Mouse (Mus musculus) c-Kit-positive CD71-positive TER-119-positive erythroid progenitor cells, embryonic 14.5 days (primary cell): Measurements from ENCODE around the gene Zfp54.
"Not testable (repeated sequence)": the region's sequence is repeated elsewhere in the genome, so short reads cannot be mapped to it uniquely, and the experiment has no call there.

Experiments used
- DNase-seq: peaks from one replicate; pipeline ENCODE4 v3.0.0-alpha.2; 2013; ENCODE audit warnings: low spot score

Zfp54 gene

DNA sequence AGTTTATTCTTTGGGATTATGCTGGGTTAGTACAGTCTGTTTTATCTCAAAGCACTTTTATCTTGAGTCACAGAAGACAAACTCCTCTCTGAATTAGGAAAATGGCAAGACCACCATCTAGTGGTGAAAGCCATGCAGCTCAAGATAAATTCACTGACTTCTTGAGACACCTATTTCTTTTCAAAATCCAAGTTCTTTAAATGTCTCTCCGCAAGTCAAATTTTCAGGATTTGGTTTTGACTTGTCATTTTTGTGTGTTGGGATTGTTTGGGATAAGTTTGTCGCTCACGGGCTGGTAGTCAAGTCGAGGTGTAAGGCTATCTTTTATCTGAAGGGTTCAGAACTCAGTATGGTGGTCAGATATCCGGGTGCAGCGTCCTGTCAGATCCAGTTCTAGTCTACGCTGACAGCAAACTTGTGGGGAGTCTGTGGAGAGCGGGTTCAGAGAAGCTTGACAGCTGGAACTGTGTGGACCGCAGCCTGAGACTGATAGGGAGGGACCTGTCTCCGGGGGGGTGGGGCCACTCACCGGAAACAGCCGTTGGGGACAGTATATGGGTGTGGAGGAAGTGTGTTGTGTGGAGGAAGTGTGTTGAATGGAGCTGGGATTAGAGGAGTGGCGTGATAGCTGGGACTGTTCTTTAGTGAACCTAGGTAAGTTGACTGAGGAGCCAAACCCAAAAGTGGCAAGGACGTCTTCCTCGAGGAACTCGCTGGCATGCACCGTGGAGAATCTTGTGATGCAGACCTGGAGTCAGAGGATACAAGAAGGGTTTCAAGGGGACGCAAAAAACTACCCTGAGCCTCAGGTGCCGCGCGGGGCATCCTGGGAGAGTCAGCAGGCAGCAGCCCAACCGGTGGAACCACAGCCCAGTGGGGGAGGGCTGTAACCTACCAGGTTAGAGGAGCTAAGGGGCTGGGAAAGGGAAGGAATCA is at the start of gene Zfp54:
TSS of gene Zfp54 (plus strand) at position 564 of the 936 bp plus-strand sequence.
- peak; percentile 81 for DNase-seq

DNA sequence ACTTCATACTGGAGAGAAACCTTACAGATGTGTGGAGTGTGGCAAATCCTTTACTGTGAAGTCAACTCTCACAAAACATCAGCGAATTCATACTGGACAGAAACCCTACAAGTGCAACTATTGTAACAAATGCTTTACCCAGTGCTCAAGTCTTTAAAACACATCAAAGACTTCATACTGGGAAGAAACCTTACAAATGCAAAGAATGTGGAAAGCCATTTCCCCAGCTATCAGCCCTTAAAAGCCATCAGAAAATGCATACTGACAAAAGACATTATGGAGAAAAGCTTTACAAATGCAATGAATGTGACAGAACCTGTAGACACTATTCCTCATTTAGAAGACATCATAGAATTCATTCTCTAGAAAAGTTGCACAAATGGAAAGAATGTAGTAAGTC is 47.7 kb upstream of the Zfp54 start:
- no peak for DNase-seq

DNA sequence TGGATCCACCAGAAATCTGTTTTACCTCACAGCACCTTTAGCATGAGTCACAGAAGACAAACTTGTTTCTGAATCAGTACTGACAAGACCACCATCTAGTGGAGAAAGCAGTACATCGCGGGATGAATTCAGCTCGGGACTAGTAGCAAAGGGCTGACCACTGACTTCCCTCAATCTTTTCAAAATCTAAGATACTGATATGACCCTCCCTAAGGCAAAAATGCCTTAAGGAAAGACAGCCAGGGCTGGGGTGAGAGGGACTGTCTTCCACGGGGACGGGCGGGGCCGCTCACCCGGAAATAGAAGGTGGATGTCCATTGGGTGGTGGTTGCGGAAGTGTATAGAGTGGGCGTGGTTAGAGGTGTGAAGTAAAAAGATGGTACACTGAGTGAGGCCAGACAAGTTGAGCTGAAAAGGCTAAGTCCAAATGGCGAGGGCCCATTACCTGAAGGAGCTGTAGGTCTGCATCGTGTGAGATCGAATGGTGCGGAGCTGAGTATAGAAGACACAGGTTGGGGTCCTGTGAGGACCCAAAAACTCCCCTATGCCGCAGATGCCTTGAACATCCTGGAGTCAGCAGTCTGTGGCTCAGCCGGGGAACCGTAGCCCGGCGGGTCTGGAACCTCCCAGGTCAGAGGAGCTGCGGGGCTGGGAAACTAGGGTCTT is 39.5 kb upstream of the Zfp54 start, which contains the start of gene Zfp677:
TSS of gene Zfp677 (plus strand) at position 358 of the 666 bp plus-strand sequence.
- DNase-seq, result peak; percentile 67

DNA sequence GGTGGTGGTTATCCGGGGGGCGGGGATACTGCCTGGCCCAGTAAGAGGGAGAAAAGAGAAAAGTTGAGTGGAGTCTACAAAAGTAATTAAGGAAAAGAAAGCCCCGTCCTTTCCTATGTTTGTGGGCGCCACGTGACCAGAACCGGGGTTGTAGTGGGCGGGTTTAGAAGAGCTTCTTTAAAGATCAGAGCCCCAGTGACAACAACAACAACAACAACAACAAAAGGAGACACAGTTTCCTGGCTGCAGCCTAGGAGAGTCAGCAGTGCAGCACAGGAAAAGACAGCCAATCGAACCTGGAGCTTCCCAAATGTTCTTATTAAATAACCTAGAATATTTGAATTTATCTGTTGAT is 39.0 kb upstream of the Zfp54 start:
- DNase-seq, result peak; percentile 17

DNA sequence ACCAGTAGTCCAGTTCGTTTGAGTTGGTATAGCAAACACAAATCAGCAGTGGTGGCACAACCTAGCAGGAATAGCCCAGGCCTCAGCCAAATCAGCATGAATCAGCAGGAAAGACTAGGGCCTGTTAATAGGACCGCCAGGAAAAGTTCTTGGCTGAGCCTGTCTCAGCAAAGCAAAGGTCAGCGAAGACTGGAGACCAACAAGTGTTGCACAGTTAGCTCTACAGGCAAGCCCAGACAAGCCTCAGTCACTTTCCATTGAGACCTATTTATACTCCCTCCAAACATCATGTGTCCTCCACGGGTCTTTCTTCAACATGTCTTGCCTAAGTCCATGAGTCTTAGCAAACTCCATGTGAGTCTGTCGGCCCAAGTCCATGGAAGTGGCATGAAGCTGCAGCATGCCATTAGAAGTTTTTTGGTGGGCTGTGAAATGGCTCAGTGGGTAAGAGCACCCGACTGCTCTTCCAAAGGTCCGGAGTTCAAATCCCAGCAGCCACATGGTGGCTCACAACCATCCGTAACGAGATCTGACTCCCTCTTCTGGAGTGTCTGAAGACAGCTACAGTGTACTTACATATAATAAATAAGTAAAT is 15.9 kb downstream of the Zfp54 start:
- not testable (repeated sequence) for DNase-seq

DNA sequence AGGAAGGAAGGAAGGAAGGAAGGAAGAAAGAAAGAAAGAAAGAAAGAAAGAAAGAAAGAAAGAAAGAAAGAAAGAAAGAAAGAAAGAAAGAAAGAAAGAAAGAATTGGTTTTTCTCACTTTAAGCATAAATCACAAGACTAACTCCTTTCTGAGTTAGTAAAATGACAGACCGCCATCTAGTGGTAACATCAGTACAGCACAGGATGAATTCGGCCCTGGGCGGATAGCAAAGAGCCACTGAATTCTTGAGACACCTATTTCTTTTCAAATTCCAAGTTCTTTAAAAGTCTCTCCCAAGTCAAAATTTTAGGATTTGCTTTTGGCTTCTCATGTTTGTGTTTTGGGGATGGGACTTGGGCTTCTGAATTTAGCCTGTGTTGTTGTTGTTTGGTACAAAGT is 26.6 kb downstream of the Zfp54 start:
- peak; percentile 85 for DNase-seq

DNA sequence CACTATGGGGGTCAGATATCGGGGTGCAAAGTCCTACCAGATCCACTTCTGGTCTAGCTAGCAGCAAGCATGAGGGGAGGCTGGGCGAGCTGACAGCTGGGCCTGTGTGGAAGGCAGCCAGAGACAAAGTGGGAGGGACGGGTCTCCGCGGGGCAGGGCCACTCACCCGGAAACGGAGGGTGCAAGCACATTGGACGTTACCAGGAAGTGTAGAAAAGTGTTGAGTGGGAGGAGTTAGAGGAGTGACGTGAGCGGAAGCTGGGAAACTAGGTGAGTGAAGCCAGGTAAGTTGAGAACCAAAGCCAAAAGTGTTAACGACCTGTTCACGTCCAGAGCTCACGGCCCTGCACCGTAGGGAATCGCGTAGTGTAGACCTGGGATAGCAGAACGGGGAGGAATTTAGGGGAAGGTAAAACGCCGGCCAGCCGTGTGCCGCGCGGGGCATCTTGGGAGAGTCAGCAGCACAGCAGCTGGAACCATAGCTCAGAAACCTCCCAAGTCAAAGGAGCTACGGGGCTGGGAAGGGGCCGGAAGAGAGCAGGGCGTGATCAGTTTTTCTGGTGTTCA is 27.2 kb downstream of the Zfp54 start, which contains the start of gene Zfp51:
TSS of gene Zfp51 (plus strand) at position 237 of the 567 bp plus-strand sequence.
- peak; percentile 91 for DNase-seq

DNA sequence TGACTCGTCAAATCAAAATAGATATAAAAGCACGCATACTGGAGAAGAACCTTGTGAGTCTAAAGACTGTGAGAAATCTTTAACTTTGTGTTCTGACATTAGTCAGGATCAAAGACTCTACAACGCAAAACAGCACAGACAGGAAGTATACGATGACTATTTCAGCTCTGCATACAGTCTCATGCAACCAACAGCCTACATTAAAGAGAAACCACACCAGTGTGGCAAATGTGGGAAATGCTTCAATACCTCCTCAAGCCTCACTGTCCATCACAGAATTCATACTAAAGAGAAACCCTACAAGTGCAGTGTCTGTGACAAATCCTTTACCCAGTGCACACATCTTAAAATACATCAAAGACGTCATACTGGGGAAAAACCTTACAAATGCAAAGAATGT is 40.5 kb downstream of the Zfp54 start:
- no peak for DNase-seq

DNA sequence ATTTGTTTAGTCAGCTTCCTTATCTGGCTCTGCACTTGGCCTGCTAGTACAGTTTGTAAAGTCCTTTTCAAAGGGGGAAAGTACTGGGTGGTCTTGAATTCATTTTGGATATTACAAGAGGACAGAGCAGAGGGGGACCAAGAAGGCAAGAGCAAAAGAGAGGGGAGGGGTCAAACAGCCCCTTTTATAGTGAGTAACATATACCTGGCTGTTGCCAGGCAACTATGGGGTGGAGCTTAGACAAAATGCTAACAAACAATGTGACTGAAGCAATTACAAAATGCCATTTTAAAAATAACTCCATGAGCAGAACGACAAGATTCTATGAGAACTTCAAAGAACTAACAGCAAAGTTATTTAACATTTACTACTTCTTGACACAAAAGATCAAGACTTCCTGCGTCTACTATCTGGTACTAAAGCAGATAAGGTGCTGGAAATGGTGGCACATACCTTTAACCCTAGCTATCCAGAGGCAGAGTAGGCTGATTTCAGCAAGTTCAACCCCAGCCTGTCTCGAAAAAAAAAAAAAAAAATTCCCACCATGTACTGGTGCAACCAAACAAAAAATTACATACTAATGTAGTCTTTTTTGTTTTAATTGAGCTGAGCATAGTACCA is 49.1 kb downstream of the Zfp54 start:
- peak; percentile 16 for DNase-seq

DNA sequence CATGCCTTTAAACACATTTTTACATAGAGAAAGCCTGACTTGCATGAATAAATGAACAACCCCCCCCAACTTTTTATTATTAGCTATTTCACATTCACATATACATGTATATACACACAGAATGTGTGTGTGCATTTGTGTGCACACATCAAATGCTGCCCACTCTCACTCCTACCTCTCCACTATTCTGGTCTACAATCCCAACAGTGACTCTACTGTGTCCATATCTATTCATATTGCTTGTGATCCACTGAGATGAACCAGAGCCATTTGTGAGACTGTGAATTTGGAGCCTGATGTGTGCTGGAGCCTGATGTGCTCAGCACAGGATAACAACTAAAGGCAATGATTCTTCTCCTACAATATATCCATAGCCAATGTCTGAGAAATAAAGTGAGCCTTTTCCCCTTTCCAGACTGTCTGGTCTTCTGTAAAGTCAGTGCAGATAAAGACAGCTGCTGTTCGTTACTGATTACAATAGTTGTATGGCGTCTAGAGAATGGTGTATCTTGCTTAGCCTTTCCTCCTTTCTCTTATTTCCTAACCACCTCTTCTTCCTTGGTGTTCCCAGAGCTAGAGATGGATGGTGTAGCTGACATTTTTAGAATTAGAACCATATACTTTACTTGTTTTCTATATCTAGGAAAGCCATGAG is 49.8 kb downstream of the Zfp54 start:
- peak; percentile 49 for DNase-seq

DNA sequence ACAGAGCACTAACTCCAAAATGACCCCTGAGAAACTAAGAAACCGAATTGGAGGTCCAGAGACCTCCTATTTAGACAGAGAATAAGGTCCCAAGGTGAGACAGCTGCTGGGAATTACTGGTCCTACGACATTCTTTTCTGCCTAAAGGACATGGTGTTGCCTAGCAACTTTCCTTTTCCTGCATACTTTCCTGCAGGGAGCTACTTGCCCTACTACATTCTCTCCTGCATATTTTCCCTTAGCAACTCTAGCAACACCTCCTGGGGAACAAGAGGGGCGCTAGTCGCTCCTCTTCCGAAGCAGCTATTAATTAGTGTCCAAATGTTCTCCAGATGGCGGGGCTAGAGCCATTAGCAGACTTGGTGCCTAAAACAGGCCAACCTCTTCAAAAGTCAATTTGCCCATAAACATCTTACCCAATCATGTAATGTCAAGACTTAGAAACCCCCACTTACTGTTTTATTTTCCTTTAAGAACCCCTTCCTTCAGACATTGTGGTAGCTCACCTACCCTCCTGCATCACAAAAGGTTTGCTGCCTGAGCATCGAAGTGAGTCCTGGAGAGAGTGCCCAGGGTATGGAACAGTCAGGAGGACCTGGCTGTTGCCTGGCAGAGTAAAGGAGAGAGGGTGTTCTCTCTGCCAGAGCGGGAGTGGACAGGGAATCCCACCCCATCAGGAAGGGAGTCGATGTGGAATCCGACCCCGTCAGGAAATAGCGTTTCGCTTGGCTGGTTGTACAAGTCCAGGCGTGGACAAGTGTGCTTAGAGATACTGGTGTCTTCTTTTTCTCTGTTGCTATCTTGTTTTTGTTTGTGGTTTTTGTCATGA is 50.5 kb downstream of the Zfp54 start:
- peak; percentile 12 for DNase-seq

DNA sequence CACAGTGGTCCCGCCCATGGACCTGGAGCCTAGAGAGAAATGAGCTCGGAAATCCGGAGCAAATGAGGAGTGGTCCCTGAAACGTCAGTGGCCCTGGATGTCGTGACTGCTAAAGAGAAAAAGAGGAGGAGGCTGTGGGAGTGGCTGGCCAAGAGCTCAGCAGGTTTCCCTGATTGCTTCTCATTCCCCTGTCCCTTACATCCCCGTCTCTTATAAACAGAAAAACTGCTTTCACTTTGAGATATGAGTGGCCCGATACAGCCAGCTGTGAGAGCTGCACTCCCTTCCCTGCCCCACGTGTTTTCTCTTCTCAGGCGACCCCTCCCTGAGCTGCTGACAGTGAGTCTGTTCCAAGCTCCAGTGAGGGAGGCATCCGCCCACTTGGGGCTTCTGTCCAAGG is 51.7 kb downstream of the Zfp54 start:
- not testable (repeated sequence) for DNase-seq

DNA sequence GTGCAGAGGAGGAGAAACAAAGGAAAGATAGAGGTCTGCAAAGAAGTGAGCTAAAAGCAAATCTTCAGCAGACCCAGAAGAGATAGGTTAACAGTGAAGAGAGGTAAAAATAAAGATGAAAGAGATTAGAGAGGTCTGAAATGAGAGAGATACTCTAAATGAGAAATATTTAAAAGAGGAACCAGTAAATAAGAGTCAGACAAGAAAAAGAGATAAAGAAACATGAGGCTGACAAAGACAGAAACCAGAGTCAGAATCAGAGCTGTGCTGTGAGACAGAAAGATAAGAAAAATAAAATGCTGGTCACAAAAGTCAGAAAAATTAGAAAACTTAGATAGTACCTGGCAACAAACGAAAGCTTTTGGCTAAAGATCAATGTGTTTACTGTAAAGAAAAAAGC is 52.3 kb downstream of the Zfp54 start:
- DNase-seq, result not testable (repeated sequence)

DNA sequence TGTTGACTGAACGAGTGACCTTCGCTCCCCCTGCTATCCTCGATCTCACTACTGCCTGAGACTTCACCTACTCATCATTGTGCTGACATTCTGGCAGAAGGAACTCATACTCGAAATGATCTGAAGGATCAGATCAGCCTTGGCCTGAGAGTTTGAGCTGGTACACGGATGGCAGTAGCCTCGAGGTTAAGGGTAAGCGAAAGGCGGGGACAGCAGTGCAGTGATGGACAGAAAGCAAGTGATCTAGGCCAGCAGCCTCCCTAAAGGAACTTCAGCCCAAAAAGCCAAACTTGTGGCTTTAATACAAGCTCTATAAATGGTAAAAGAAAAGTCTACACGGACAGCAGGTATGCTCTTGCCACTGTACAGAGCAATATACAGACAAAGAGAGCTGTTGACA is 53.3 kb downstream of the Zfp54 start:
- not testable (repeated sequence) for DNase-seq

DNA sequence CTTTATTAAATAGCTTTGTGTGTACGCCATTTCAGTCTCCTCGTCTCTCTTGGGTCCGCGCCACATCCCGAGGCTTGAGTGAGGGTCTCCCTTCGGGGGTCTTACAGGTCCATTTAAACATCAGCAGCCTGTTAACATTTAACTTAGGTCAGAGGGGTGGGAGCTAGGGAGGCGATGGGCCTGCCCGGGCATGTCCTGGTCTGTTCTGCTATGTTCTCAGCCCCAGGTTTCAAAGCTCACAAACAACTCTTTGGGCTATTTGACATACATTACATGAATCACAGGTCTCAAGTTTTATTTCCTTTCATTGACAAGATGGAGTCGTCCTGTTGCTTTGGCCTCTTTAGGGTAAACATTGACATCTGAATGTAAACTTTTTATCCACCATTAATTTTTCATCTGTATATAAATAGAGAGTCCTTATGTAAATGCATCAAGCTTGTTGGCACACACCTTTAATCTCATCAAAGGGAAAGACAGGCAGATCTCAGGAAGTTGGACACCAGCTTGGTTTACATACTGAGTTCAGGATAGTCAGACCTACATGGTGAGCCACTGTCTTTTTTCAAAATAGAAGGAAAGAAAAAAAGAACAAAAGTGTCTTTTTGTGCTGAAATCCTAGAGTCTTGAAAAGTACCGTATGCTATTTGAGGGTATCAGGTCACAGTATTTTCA is 55.2 kb downstream of the Zfp54 start:
- not testable (repeated sequence) for DNase-seq
